Mouse (Mus musculus) erythroblast, embryonic 14.5 days (primary cell): Measurements from ENCODE around the gene Btnl10.

Experiments used
- GATA1 ChIP-seq: IDR thresholded peaks from 2 replicates; pipeline ENCODE4 v1.6.1; 2012; ENCODE audit warnings: low read length, inconsistent platforms, mixed read lengths
- TAL1 ChIP-seq: IDR thresholded peaks from 3 replicates; pipeline ENCODE4 v1.6.1; 2012; ENCODE audit warnings: low read length, inconsistent platforms, mixed read lengths

- TF ChIP-seq TAL1 (no peak), GATA1 (no peak)
These were observed 13.9 kb downstream of the Btnl10 start for GRCm38 (mm10) chr11:58931576-58931975.
